Mouse (Mus musculus): ENCODE results near the gene Agtpbp1. TPM values are rescaled to one million over a fixed set of nuclear protein-coding genes. Genes with fewer than 3 reads are reported as not detected.

The Agtpbp1 gene
- total RNA-seq, 2 experiments from 2014 or later, result 29.9 to 33.6 TPM

DNA sequence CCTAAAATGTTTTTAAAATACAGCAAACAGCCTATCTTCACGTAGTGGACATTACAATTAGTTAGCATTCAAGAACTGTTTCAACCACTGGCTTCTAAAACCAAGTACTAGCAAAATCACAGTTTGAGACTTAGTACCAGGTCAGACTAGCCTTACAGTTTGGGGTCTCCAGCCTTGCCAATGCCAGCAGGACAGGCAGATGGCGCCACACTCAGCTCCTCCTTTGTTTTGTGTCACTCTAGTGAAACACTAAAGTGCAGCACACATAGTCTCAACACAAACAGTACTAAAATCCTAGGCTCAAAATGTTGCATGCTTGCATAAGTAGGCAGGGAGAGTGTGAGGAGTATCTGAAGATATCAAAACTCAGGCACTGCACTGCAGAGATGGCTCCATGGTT lies 53.8 kb downstream of the Agtpbp1 start:
- DNase-seq, result no peak

DNA sequence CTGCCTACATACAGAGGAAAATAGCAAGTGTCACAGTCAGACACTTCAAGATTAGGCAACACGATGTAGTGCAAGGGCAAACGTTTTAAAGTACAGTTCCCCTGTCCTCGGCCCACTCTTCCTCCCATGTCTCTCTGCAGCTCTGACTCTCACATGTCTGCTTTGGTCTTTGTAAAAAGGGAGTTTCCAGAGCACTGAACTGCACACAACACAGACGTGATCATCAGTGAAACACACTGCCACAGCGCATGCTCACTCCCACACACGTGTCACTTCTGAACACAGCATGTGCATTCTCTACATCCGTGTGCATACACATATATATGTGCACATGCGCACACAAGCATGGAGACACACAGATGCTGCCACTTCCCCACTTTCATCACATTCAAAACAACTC lies 54.5 kb downstream of the Agtpbp1 start:
- no peak for DNase-seq

DNA sequence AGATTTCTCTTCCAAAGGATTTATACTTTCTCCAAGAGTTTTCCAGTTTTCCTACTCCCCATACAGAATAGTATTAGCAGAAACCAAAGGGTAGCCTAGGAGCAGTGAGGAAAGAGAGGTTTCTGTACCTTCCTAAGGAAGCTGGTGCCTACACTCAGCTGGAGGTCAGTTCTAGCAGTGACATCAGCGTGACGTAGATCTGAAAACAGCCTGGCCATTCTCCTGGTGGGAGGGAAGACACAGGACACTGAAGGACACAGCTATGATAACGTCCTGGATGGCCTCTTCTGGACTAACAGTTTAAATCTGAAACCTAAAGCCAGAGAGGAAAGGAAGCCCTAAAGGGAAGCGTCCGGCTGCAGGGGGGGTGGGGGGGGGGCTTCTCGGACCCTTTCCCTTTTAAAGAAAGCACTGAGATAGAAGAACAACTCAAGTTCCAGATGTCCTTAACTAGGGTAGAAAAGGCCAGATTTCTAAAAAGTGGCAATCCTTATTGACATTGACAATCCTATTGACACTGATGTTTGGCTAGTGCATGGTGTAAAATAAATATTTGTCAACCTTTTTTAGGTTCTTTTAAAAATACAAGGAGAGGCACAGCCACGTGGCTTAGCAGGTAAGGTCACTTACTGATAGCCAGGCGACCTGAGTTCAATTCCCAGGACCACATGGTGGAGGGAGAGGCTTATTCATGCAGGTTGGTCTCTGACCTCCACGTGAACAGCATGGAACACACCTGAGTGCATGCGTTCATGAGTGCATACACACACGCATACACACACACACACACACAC lies 63.6 kb downstream of the Agtpbp1 start:
- no peak for DNase-seq

DNA sequence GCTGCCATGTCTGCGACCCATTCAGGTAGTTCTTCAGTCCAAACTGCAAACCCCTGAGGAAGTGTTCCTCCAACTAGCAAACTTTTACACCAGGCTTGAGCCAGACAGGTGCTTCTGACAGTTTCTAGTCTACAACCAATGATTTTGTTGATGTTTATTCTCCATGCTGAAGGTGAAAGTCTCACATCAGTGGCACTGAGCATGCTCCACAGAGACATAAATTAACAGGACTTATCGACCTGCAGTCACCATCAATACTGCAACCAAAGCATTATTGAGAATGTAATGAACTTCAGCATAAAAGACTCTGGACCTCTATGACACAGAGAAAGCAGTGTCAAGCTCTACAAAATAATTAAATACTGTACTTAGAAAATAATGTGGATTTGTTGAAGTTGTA lies 64.2 kb downstream of the Agtpbp1 start:
- DNase-seq, result no peak

DNA sequence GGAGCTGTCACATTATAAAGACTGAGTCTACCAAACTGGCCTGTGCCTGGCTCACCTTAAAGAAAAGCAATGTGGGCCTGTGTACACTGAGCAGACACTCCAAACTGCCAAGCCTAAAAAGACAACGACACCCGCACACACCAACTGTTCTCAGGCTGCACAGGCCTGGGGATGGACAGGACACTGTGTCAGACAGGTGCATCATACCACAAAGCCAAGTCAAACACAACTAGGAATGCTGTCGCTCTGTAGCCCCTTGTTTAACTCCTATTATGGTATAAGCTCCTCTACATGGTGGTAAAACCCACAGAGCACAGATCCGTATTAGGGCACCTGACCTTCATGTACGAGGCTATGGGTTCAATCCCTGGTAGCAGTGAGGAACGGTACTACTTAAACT lies 65.5 kb downstream of the Agtpbp1 start:
- DNase-seq, result no peak

DNA sequence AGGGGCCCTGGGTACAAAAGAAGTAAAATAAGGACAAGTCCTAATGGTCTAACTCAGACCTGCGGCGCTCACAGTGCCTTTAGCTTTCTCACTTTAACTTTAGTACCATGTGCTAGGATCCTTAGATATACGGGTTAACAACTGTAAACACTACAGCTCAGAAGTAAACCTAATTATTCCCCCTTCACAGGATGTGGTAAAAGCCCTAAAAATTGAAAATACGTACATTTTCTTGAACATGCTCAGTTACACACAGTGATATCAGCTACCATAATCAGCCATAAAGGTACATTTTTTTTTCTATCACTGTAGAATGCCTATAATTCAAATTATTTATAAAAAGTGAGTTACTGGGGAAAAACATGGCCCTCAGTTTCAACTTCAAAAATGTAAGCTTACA lies 67.0 kb downstream of the Agtpbp1 start:
- no peak for DNase-seq

DNA sequence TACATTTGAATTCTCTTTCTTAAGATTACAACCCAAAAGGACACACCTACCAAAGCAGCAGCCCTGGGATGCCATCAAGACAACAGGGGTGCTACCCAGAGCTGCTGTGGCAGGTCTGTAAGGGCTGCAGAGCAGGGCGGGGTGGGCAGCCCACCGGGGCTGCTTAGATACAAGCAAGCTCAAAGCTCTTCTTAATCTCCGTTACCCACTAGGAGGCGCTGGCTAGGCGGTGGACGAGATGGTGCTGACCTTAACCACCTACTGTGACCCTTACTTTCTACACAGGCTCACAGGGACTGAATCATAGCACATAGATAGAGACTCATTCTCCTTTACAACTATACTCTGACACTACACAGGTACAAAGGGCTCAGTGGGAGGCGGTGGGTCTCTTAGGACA lies 70.0 kb downstream of the Agtpbp1 start:
- peak; percentile 47 for DNase-seq

DNA sequence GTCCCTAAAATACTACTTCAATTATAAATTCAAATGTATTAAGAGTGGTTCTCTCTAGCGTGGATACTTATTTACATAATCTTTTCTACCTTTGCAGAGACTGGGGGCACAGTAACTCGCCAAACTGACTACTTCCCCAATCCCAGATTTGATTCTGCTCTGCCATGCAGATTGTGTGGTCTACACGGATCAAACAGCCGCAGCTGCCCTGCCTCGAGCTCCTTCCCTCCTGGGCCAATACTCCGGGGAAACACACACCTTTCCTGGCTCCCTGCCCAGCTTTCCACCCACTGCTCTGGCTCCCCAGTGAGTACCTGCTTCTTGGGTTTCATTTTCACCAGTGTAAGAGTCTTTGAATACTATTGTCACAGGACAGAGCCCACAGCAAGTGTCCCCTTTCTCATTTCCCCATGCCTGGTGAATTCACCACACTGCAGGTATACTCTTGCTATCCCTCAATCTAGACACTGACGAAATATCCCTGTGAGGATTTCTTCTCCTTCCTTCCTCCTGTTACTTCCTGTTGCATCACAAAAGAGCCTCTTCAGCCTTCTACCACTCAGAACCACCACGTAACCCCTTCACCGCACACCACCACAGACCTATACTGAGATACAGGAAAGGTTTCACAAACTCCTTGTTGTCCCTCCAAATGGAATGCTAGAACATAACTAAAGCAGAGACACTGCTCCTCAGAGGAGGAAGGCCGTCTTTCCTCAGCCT lies 75.2 kb downstream of the Agtpbp1 start:
- DNase-seq, result no peak

DNA sequence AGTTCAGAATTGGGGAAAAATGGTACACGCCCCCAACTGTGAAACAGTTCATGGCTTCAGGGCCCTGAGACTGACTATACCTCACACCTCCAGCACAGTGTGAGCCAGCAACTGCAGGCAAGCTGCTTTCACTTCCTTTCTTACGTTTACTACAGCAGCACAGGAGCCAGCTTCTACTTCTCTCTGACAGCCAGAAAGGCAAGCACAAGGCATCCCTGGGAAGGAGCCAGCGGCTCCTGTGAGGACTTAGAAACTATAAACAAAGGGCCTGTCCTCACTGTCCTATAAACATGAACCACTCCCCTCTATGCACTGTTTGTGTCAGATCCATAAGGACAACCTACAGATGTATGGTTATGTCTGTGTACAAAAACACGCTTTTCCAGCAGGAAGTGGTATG lies 76.4 kb downstream of the Agtpbp1 start:
- DNase-seq, result no peak

DNA sequence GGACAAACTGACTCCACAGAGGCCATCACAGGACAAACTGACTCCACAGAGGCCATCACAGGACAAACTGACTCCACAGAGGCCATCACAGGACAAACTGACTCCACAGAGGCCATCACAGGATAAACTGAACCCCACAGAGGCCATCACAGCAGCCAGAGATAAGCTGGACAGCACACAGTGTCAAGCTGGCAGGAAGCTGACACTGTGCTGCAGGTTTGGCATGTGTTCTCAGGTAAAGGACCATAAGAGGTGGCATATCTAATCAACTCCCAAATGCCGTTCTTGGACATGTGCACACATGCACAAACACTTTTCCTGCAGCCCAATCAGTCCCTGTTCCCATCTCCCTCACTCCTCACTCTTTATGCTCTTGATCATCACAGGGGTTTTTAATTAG lies 78.6 kb downstream of the Agtpbp1 start:
- DNase-seq, result no peak

DNA sequence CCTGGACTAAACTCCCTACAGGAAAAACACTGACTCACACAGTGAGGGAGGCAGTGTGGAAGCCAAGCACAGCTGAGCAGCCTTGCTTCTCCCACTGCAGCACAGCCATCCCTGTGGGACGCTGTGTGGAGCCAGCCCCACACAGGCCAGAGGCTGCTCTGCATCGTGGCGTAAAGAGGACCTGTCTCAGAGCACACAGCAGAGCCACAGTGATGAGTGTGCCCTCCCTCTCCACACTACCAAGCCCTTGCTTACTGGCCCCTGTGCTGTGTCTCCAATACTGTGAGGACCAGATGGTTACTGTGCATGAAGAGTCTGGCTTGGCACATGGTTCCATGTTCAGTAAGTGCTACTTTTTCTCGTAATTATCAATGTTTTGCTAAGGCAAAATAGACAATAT lies 79.2 kb downstream of the Agtpbp1 start:
- no peak for DNase-seq

DNA sequence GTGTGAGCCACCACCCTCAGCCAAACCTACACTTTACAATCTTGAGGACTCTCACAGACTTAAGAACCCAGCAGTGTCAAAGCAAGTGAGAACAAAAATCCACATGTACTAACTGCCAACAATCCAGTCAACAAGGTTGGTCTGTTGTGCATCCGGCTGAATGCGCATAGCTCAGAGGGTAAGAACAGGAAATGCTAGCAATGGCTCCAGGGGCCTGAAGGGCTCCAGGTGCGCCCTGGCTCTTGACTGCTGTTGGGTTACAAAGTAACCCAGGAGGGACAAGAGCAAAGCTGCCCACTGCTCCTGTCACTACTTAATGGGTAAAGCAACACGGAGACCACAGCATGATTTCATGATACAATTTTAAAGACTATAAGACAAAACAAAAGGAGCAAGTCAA lies 81.4 kb downstream of the Agtpbp1 start:
- no peak for DNase-seq

DNA sequence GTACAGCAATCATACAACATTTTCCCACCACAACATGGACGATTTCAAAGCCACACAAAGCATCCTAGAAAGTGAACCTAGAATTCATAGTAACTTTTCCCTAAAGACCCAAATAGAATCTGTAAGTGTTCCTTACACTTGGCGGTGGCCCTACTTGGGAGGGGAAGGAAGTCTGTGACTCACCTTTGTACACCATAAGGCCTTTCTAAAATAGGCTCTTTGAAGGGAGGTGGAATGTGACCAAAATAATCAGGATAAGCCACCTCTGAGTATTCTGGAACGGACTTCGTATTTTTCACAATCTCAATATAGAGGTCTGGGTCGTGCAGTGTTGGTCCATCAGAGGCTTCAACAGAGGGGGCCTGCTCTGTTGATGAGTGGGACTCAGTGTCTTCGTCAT lies 85.2 kb downstream of the Agtpbp1 start:
- no peak for DNase-seq

DNA sequence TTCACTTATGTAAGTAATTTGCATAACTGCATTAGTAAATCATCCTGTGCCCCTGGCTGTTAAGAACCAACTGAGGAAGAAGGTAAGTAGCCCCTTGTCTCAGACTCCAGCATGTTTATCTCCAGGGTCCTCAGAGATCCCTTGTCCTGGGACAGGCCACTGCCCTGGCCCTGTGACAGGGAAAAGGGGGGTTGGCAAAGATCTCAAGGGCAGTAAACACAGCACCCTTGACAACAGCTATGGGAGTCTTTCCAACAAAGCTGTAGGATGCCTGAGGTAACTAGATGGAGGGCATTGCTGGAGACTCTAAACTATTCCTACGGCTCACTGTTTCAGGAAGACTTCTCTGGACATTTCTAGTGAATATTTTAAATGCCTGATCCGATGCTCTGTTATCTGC lies 85.7 kb downstream of the Agtpbp1 start:
- no peak for DNase-seq

DNA sequence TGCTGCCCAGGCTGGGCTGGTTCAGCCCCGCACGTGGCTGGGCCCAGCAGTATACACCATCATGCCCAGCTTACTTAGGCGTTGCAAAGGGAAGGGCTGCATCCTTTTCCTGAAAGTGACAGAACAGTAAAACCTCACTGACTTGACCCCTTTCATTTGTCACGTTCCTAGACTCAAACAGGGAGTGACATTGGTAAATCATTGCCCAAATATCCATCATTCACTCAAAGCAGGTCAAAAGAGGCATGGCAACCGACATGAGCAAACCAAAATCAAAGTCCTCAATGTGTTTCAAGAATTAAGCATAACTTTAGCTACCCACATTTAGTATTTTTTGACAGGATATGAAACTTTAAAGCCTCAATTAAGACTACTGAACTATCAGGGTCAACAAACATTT lies 86.8 kb downstream of the Agtpbp1 start:
- DNase-seq, result no peak

DNA sequence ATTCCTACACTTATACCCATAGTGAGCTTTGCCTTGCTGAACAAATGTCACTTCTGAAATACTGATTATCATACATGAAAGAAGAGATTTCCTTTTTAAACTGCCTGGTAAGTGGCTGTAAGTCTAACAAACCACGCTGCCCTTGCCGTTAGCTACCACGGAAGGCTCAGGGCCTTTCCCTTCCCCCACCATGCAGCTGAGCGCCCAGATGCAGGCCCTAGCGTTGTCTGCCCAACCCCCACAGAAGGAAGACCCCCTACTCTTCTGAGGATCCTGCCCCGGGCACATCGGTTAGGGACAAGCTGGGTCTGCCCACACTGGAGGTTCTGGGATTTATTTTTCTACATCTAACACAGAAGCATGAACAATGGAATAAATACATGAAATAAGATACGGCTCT lies 89.2 kb downstream of the Agtpbp1 start:
- DNase-seq, result no peak

DNA sequence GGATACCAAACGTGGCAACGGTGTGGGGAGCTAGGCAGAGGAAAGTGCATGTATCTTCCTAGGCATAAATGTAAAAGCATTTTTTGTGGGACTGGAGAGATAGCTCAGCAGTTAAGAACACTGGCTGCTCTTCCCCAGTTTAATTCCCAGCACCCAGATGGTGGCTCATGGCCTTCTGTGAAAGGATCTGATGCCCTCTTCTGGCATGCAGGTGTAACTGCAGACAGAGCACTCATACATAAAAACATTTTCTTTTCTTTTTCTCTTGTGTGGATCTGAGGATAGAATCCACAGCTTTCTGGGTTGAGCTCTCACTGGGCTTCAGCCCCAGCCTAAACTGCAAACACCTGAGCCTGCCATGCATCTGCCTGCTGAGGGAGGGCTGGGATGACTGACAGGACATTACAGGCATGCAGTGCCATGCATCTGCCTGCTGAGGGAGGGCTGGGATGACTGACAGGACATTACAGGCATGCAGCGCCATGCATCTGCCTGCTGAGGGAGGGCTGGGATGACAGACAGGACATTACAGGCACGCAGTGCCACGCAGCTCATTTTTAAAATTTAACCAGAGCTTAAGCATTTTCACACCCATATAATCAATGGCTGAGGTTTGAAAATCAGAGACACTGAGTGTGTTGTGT lies 90.3 kb downstream of the Agtpbp1 start:
- no peak for DNase-seq

DNA sequence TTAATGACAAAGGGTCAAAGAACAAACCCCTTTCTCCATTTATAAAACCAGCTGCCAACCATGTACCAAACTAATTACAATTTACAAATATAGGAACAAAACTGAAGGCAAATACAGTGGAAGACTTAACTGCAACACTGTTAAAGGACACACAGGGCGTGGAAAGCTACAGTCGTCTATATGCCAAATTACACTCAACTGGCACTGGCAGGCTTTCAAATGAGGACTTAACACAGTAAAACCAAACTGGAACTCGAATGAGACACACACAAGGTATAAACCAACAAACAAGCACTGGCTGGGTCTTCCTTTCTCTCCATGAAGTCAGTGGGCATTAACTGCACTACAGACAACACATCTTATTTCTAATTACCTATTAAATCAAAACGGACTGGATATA lies 94.3 kb downstream of the Agtpbp1 start:
- no peak for DNase-seq

DNA sequence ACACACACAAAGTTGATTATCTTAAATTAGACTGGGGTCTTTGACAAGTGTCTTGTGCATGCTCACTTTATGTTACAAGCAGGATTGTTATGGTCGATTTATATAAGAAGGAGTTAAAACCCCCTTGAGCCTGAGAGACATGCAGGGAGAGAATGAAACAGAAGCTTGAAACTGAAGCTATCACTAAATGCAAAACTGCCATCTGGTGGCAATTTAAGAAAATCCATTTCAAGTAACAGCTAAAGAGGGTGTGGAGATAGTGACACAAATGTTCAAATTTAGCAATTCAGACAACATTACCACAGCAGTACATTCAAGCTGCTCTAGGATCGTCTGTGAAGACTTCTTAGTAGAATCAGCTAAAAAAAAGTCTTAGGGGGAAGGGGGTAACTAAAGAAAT lies 95.9 kb downstream of the Agtpbp1 start:
- DNase-seq, result no peak

DNA sequence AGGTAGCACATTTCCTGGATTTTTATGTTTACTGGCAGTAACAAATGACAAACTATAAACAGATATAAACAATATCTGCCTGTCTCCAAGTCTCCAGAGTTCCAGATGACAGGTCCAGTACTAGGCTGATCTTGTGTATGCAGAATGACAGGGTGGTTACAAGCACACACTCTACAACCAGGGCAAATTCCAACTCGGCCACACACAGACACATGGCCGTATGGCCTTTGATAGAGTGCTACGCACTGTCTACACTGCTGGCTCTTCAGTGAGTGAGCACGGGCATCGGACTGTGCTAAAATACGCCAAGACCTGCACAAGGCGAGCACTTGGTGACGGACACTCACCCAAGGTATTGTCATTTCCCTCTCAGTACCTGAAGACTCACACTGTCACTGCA lies 97.7 kb downstream of the Agtpbp1 start:
- DNase-seq, result no peak

DNA sequence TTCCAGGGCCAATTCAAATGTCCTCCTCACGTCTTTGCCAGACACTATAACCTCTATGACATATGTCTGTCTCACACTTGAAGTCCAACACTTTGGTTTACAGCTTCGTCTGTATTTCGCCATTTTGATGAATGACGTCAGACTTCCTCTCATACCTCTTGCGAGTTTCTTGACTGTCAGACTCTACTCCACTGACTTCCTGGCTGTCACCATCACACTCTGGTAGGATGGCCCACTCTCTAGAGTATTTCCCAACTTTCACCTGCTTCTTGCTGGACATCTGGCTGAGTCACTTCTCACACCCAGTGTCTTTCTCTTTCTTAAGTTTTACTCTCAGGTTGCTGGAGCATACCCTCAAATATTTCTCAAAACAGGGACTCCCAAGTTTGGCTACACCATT lies 98.8 kb downstream of the Agtpbp1 start:
- DNase-seq, result no peak

DNA sequence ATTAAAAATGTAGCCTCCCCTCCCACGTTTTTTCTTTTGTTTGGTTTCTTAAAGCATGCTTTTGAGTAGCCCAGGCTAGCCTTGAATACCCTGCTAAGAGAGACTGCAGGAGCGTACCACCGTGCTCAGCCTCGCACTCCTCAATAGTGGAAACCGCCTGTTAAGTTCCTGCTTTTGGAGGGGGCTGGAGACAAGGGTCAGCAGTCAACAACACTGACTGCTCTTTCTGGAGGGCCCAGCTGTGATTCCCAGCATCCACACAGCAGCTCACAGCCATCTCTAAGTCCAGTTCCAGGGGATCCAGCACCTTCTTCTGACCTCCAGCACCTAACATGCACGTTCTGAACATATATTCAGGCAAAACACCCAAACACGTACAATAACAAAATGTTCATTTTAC lies 99.6 kb downstream of the Agtpbp1 start:
- DNase-seq, result no peak

DNA sequence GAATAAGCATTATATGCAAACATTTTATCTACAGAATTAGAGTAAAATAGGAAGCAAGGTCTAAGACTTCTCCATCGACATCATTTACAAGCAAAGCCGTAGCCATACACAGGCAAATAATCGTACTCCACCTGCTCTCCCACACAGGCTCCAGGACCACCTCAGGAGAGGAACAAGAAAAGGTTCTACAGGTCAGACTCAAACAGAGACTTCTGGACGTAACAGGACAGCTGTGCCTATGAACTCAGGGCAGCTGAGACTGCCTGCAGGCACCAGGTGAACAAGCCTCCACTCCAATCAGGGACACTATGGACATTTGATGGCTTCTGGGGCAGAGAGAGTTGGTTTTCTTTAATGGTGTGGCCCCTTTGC lies 103.6 kb downstream of the Agtpbp1 start:
- no peak for DNase-seq
